Mouse (Mus musculus) ovary, postnatal 10 days (tissue): ENCODE results near the gene Fam160a1.

Source experiments
- DNase-seq: peaks from one replicate; pipeline ENCODE4 v3.0.0; 2022; ENCODE audit warnings: low spot score

The Fam160a1 gene

GRCm38 (mm10) chr3:85679312-85679933 is 137.7 kb downstream of the Fam160a1 start:
- no peak for DNase-seq

DNA sequence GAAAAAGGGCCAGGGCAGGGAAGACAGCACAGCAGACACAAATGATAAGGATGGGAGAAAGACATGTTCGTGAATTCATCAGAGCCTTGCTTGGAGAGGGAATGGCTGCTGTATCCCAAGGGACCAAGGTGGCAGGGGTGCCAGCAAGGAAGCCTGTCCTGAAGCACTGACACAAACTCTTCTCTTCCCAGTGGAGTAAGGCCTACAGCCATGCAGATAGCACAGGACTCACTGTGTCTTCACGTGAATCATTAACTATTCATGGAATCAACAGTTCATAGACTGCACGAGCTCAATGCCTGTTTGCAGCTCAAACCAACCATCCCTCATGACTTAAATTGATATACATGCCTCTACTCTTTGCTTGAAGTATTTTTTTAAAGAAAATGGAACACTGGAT is 139.1 kb downstream of the Fam160a1 start:
- DNase-seq: no peak

GRCm38 (mm10) chr3:85677133-85677532 is 140.0 kb downstream of the Fam160a1 start:
- no peak for DNase-seq

DNA sequence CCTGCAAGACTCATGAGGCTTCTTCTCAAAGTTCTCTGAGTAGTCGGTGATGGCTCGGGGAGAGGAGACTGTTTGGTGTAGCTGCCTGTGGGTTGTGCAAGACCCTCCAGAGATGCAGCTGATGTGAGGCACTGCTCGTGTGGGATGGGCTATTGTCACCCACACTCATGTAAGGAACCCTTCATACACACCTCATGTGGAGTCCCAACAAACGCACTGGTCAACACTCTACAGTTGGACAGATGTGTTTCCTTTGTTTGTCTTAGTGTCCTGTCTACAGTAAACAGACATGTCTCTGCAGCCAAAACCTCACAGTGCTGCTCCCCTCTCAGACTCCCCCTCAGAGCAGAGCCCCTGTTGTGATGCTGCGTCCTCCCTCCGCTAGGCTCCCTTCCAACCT is 147.2 kb downstream of the Fam160a1 start:
- no peak for DNase-seq

DNA sequence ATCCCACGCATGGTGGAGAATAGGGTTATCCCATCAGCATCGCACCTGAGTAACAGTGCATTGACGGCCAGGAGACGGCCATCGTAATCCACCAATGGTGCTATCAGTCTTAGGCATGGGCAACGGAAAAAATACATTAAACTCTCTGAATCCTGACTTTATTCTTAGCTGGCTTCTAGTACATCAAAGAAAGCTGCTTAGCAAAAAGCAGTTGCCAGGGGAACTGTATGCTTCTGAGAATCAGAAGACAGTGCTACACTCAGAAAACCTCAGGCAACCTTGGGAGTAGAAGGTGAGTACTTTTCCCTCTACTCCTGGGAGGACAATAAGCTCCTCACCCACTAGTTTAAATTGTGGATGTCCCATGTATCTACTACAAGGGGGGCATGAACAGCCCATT is 149.4 kb downstream of the Fam160a1 start:
- no peak for DNase-seq

GRCm38 (mm10) chr3:85666736-85667135 is 150.4 kb downstream of the Fam160a1 start:
- DNase-seq: no peak

GRCm38 (mm10) chr3:85666166-85666565 is 150.9 kb downstream of the Fam160a1 start:
- DNase-seq: no peak

DNA sequence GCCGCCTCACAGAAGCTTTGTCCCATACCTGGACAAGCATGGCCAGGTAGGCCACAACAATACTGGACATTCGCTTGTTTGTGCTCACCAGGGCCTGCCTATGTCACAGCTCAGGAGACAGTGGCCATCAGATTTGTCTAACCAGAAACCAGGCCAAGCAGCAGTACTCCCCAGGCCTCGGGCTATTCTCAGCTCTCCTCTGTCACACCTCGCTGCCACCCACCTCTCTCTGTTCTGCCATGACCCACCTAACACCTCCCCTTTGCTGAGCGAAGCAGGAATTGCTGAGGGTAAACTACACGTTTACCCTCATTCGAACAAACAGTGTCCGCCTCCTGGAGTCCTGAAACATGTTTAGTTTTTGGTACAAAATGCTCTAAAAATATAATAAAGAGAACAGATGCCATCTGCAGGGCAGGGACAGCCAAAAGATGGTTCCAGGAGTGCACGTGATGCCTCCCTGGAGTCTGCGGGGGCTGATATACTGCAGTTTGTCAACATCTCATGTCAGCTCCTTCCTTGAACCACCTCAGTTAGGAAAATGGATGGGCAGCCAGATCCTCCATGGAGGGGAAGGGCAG is 152.4 kb downstream of the Fam160a1 start:
- DNase-seq: no peak

DNA sequence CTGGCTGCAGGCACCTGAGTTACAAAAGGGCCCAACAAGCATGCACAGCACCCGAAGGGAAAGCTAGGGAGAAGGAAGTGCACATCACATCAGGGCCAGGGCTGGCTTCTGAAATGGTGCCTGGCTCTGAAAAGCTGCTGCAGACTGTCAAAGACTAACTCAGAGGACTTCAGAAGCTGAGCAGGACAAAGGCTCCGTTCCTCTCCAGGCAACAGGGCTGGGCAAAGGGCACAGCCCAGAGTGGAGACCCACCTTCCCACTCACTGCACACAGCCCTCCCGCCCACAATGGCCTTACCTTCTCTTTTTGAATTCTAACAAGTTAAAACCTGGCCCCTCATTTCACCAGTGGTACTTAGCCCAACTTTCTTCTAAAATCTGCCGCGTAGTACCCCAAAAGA is 153.3 kb downstream of the Fam160a1 start:
- no peak for DNase-seq

DNA sequence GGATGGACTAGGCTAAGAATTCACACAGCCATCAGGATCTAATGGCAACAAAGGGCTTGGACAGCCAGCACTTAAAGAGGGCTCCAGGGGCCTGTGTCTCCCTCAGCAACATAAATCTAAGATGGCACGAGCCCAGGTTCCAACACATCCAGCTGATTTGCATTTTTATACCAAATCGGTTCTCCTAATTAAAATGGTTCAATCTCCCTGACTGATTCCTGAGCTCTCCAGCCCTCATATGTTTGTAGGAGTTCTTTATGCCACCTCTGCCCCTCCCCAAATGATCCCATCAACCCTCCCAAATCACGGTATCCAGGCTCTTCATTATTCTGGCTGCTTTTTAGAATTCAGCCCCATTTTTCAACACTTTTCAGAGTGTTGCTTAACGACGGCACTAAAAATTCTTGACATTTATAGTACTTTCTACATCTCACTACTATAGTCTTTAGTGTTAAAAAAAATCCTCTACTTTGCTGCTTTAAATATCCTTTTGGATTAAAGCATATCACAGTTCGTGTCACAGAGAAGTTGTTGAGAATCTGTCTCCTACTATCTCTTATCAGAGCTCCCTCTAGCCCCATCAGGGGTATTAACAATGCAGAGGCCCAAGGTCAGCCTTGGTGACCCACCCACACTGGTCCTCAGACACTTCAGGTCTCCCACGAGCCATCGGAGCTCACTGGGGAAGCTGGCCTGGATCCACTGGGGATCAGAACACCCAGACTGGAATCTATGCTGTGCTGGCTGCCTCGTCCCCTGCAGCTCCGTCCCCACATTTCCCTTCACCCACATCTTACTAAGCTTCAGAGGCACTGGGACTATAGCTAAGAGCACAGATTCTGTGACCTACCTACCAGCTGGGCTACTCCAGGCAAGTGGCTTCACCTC is 154.9 kb downstream of the Fam160a1 start:
- DNase-seq: no peak

- DNase-seq: no peak
Measured at GRCm38 (mm10) chr3:85659681-85660080, 157.4 kb downstream of the Fam160a1 start.

DNA sequence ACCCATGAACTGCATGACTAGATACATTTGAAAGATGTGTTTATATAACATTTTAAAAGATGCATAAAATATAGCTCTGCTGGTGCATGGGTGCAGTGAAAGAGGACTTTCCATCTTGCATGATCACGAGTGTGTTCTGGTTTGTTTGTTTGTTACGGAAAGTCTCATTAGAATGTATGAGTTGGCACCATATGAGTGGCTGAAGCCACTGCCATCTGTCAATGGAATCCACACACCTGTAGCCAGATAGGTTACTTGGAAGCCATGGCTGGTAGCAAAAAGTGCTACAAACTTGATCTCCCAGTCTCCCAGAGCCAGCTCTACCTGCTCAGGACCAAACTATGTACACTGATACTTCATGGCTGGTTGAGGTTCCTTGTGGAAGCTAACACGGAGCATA is 161.6 kb downstream of the Fam160a1 start:
- DNase-seq: no peak

- no peak for DNase-seq
Measured at GRCm38 (mm10) chr3:85652727-85653665, 164.1 kb downstream of the Fam160a1 start.

DNA sequence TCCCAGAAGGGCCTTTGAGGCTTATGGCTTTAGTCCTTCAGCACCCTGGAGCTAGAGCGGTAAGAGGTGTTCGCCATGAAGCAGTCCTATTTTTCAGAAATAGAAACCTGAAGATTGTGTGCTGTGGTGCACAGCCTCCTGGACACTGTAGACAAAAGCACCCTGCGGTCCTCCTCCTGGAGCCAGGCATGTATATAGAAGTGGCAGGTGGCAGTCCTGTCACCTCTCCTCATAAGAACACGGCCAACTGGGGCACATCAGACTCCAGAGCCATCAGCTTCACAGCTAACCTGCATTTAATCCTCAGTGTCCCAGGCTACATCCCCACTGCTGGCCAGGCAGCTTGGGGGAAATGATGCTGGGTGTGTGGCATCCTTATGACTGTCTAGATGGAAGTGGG is 167.9 kb downstream of the Fam160a1 start:
- DNase-seq: no peak

DNA sequence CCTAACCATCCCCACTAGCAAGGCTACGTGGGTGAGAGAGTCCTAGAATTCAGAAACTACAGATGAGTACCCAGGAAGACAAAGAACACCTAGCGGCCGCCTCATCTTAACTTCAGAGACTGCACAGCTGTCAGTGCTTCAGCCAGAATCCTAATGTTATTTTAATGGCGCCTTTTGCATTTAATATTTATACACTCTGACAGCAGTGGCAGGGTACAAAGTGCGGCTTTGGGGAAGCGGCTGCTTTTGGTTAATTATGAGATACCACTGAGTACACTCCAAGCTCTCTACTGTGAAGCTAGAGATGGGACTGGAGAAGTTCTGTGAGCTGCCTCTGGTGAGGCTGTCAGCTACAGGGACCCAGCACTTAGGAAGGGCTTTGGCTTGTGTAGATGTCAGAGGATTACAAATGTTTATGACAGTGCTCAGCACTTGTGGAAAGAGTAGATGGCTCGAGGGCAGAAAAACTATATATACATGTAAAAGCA is 171.5 kb downstream of the Fam160a1 start:
- DNase-seq: no peak

DNA sequence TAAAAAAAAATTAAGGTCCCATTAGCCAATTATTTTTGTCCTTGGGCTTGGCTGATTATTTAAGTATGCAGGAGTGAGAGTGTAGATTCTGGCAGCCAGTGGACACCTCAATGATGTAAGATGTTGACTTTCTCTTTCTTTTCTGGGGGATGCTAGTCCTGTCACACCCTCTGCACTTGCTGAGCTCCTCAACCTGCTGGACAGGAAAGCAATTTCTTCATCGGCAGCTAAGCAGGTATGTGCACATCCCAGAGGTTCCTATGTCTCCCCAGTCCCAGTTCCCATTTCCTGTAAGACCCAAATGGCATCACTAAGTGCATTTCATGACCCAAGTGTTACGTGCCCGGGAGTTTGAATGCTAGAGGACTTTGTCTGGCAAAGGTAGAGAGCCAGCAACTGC is 172.3 kb downstream of the Fam160a1 start:
- DNase-seq: no peak

DNA sequence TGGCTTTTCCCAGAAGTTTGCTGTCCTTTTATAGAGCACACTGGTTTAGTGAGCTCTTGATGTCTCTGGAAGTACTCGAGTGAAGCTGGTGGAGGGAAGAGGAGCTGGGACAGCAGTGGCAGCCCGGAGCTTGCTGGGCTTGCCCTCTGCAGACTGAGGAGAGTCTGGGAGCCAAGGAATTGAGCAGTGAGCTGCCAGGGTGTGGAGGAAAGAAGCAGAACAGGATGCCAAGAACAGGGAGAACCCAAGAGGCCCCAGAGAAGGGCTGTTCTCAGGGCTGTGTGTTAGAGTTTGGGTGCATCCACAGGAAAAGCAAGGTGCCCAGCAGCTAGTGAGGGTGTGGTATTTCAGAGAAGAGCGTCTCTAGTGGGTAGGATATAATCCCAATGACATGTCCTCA is 175.3 kb downstream of the Fam160a1 start:
- no peak for DNase-seq

GRCm38 (mm10) chr3:85636716-85637447 is 180.2 kb downstream of the Fam160a1 start:
- DNase-seq: no peak

GRCm38 (mm10) chr3:85635591-85635990 is 181.5 kb downstream of the Fam160a1 start:
- no peak for DNase-seq

GRCm38 (mm10) chr3:85635126-85635419 is 182.0 kb downstream of the Fam160a1 start:
- DNase-seq: no peak

GRCm38 (mm10) chr3:85634389-85635125 is 182.5 kb downstream of the Fam160a1 start:
- DNase-seq: no peak
